Mouse (Mus musculus): ENCODE measurements around the gene Fam20b.
A peak's percentile ranks its signal among the peaks of the same experiment; 100 is the strongest.
"Not testable (repeated sequence)": the region's sequence is repeated elsewhere in the genome, so short reads cannot be mapped to it uniquely, and the experiment has no call there.

Gene Fam20b

GRCm38 (mm10) chr1:156672720-156673475 lies 46.0 kb downstream of the Fam20b start:
- DNase-seq (ENCODE audit: low spot score in 2 of 2) = no peak

- no peak for DNase-seq (ENCODE audit: low spot score in 2 of 2)
Measured at GRCm38 (mm10) chr1:156671921-156672320, 47.0 kb downstream of the Fam20b start.

DNA sequence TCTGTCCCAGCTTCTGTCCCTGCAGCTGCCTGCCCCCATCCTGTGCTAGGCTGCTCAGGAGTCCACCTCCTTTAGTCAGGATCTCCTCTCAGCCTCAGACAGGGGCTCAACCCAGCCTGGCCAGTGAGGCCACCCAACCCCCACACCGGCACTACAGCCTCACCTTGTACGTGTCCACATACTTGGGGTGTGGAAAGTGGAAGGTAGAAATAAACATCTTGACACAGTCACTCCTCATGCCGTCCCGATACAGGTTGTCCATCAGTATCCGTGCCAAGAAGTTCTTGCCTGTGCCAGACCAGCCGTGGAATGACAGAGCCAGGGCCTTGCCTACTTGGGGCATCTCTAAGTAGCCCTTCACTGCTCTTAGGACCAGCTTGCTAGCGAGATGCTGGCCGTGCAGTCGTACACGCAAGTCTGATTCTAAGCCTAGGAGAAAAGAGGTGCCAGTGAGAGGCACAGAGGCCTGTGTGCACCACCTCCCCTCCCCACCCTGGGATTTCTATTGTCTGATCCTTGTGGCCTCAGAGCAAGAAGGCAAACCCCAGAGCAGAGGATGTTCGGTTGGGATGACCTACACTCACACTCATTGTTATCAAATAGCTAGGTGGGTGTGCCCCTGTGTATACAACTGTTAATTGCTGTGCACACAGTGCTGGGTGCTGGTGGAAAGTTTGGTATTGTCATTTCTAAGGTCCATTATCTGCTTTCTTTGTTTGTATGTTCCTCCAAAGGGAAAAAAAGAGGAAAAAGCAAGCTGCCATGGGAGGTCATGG lies 49.5 kb downstream of the Fam20b start:
- DNase-seq (ENCODE audit: low spot score in 2 of 2) = no peak

DNA sequence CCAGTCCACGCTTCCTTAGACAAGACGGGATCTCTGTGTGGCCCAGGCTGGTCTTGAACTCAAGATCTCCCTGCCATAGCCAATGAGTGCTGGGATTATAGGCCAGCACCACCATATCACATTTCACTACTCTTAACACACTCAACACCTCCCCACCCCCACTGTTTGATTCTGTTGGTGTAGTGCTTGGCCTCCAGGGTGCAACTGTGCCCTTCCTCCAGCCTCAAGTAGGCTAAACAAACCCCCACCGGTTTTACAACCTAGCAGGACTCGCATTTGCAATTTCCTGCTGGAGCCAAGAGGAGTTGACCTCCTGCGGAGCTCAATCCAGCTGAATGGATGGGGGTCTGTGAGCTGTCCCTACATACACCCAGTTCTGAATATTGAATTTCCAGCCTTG lies 50.3 kb downstream of the Fam20b start:
- no peak for DNase-seq (ENCODE audit: low spot score in 2 of 2)

- DNase-seq (ENCODE audit: low spot score in 2 of 2) = peak in 1 of 2 experiments; percentile 31
Measured at GRCm38 (mm10) chr1:156667141-156667926, 51.6 kb downstream of the Fam20b start.

DNA sequence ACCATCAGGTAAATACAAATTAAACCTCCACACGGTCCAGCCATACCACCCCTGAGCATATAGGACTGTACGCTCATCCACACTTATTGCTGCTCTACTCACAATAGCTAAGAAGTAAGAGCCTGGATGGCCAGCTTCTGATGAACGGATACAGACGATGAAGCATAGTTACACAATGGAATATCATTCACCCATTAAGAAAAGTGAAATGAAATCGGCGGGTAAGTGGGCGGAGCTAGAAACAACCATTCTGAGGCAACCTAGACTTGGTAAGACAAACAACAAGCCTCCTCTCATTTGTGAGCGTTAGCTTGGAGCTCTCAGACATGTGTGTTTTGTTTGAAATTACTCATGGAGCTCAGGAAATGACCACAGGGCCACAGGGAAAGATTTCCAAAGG lies 53.1 kb downstream of the Fam20b start:
- DNase-seq (ENCODE audit: low spot score in 2 of 2) = no peak

DNA sequence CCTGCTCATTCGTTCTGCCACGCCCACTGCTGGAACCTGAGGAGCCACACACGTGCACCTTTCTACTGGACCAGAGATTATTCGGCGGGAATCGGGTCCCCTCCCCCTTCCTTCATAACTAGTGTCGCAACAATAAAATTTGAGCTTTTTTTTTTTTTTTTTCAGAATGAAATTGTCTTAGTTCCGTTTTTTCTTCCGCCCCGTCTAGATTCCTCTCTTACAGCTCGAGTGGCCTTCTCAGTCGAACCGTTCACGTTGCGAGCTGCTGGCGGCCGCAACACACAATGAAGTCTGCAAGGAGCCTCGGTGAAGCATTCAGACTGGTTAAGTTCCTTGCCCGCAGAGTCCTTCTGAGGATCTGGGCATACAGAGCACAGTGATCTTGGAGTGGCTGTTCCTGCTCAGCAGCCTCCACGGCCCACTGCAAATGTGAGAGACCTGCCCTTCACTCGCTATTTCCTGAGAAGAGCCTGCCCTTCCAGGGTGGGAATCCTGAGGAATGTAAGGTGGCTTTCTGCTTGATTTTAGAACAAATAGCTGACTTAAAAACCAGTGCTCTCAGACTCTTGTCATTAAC lies 58.1 kb downstream of the Fam20b start:
- DNase-seq (ENCODE audit: low spot score in 2 of 2) = not testable (repeated sequence)

- no peak for DNase-seq (ENCODE audit: low spot score in 2 of 2)
Measured at GRCm38 (mm10) chr1:156659906-156660659, 58.8 kb downstream of the Fam20b start.

DNA sequence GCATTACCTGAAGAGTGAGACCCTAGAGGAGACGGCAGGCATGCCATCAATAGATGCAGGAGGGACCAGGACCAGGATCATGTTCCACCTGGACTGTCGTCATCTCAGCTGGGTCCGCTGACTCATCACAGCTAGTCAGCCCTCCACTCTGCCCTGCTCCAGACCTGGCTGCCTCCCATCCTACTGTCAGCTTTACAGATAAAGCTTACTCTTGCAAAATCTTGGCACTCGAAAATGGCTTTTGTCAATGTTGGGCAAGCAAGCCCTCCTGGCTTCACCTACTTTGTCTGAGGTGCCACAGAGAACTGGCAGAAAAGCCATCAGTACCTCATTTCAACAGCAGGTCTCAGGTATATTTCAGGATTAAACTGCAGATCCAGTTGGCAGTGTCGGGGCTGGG lies 60.2 kb downstream of the Fam20b start:
- no peak for DNase-seq (ENCODE audit: low spot score in 2 of 2)

DNA sequence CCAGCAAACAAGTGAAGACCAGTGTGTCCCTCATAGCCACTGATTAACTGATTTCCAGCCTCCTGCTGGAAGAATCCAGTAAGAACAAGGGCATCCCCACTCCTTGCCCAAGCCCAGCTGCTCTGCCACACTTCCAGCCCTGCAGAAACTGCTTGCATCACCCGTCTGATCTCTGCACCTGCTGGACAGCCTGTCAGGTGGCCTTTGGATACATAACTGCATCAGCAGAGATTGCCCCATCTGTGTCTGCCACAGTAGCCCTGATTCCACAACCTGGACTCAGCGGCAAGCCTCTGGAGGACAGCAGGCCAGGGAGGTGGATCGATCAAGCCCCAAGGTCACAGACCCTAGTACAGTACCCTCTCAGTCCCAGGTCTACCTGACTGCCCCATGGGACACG lies 61.4 kb downstream of the Fam20b start:
- no peak for DNase-seq (ENCODE audit: low spot score in 2 of 2)

GRCm38 (mm10) chr1:156654735-156655530 lies 64.0 kb downstream of the Fam20b start:
- no peak for DNase-seq (ENCODE audit: low spot score in 2 of 2)

DNA sequence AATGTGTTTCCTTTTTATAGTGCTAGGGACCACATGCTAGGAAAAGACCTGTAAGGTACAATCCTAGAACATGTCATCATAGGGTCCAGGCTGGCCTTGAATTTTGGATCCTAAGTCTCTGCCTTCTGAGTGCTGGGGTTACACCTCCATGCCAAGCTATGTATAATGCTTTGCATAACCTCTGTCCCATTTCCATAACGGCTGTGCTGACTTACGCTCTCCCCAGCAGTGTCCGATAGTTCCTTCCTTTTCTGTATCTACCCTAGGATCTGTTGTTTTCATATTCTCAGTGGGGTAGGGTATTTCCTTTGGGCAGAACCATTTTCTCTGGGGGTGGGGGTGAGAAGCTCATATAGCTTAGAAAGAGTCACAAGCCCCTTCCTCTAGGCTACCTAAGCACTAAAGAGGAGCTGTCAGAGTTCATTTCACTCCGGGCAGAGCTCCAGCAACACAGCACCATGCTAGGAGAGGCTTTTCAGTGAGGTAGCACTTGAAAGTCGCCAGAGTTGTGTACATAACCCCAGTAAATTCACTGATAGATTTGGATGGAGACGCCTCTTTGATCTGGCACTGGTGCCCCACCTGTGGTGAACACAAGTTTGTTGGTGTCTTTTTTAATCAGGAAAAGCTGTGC lies 66.6 kb downstream of the Fam20b start:
- no peak for DNase-seq (ENCODE audit: low spot score in 2 of 2)

DNA sequence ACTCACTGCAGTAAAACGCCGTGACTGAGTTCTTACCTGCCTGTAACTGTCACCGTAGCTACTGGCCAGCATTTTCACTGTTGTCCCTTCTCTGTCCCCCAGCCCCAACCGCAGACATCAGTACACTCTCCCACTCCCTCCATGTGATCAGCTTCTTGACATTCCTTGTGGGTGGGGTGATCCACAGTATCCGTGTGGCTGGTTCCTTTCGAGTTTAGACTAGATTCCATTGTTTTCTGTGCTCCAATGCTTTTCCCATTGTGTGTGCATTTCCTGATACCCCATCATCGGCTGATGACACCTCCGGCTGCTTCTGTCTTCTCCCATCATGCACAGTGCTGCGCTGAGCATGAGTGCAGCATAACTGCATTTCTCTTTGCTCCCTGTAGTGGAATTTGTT lies 68.3 kb downstream of the Fam20b start:
- DNase-seq (ENCODE audit: low spot score in 2 of 2) = no peak

GRCm38 (mm10) chr1:156648705-156649104 lies 70.2 kb downstream of the Fam20b start:
- DNase-seq (ENCODE audit: low spot score in 2 of 2) = no peak

DNA sequence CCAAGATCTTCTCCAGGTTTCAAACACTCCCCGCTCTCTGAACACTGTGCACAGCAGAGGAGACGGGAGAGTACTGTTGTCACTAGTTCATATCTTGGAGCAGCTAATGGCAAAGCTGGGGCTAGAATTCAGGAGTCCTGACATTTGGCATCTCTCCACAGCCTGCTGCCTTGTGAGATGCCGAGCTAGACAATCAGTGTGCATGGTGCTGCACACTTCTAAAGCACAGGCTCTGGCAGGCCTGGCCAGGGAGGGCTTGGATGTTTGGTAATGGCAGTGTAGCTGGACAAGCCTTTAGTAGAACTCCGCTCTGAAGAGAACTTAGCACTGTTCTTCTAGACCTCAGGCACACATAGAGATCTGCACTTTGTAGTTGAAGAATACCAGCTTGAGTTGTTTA lies 72.9 kb downstream of the Fam20b start:
- no peak for DNase-seq (ENCODE audit: low spot score in 2 of 2)

DNA sequence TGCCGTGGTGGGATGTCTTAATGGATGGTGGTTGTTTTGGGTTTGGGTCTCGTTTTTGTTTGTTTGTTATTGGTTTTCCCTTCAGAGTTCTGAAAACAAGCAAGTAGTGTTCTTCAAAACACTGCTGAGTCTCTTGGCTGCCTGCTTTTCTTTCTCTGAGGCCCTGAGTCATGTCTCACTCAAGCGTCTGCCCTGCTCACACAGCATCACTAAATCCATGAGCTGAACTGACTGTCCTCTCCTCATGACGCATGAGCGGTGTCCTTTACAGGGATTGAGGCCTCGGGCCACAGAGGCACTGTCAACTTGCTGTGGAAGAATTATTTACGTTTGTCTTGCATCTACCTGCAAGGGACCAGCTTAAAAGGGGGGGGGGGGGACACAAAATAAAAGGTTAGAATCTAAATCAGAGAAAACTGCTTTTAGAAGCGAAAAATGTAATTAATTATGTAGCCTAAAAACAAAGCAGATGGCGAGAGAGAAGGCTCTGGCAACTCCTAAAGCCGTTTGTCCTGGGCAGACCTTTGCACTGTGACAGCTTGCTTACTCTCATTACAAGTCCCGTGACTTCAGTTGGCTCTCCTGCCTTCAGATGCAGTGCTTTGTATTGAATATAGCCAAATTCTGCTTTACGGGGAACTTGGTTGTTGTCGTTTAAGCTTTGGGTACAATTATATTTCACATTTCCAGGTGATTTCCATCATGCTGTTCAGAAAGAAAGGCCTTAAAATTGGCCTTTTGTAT lies 73.9 kb downstream of the Fam20b start:
- DNase-seq (ENCODE audit: low spot score in 2 of 2) = no peak

DNA sequence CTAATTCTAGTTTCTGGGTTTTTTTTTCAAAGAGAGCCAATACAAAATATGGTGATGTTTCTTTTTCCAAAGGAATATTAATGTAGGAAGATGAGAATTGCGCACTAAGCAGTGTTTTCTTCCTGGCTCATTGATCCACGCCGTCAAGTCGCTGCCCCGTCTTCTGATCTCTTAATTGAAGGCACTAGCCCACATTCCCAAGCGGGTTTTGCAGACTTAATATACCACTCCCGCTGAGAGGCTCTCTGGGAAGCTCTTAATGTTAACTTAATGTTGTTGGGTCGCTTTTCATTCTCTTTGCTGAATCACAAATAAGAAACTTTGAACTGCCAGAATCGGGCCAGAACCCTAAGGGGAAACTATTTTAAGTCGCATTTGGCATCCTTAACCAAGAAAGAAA lies 74.8 kb downstream of the Fam20b start:
- DNase-seq (ENCODE audit: low spot score in 2 of 2) = no peak

GRCm38 (mm10) chr1:156642813-156643212 lies 76.1 kb downstream of the Fam20b start:
- no peak for DNase-seq (ENCODE audit: low spot score in 2 of 2)

GRCm38 (mm10) chr1:156641808-156642207 lies 77.1 kb downstream of the Fam20b start:
- DNase-seq (ENCODE audit: low spot score in 2 of 2) = no peak

Data from left cerebral cortex, adult 9 months (tissue).